10 mouse cellular contexts compared by ENCODE assay signal in the genomic region with DNA sequence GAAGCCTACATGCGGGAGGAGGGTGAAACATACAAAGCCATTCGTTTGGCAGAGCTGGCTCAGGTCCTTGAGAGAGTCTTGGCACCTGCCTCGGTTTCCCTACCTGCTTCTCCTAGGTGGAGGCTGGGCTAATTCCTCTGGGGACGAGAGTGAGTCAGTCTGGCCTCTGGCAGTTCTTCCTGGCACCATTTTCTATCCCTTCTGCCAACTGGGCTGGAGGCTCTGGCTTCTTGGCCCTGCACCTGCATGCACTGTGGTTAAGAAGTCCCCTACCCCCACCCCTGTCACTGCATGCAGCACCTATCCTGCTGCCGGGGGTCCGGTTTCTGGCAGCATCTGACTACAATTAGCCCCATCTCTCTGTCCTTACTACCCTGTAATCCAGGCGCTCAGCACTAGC. TPM values are rescaled to one million over a fixed set of nuclear protein-coding genes. Genes with fewer than 3 reads are reported as not detected.
DNase-seq lines count a peak whose midpoint lies in the region; ATAC-seq and TF ChIP-seq lines count a peak whose summit lies in the region.
"Had no signal": no experiment of that assay in that cellular context is flagged by ENCODE, and none has a peak within 500 bp of the region (broad histone marks: within the 10 kb centered on the region; RNA-seq: fewer than 3 reads in every experiment).

No protein-coding gene starts in this region.

- H3K27me3 ChIP-seq in heart, adult 2 months (ENCODE audit: control insufficient read depth, insufficient read depth, low read length), result no peaks in the 10 kb centered on the region
- peaks cover 30% of the 10 kb centered on the region for H3K27me3 ChIP-seq in heart, embryonic 11.5 days (ENCODE audit: control insufficient read depth, insufficient read depth, low read length)
- no peaks in the 10 kb centered on the region for H3K27me3 ChIP-seq in hindbrain, embryonic 15.5 days

- H3K79me2 ChIP-seq in heart, adult 2 months (replicated peaks; ENCODE audit: control insufficient read depth, insufficient read depth, low read length), result no peaks in the 10 kb centered on the region

- no peak overlapping the region for H3K9ac ChIP-seq in heart, adult 2 months (ENCODE audit: low read depth, low read length)
- H3K9ac ChIP-seq in heart, embryonic 11.5 days (ENCODE audit: low read depth, low read length), result no peak overlapping the region
- no peak overlapping the region for H3K9ac ChIP-seq in hindbrain, embryonic 15.5 days
- H3K9ac ChIP-seq: liver, embryonic 14.5 days; stomach, embryonic 15.5 days had no signal

- TF ChIP-seq EP300 in heart, adult 2 months (IDR thresholded peaks at IDR 0.05; ENCODE audit: insufficient read depth, low read depth, low read length), result no peak

- WGBS in heart, adult 2 months, result 57% methylated on average over 7 of the region's 7 CpGs
- WGBS in heart, embryonic 11.5 days (ENCODE audit: insufficient replicate concordance), result 74% methylated on average over 7 of the region's 7 CpGs
- 54% methylated on average over 7 of the region's 7 CpGs for WGBS in hindbrain, embryonic 15.5 days

- TF ChIP-seq POLR2A in heart, adult 2 months (IDR thresholded peaks at IDR 0.05; ENCODE audit: insufficient read depth, low read depth, low read length), result no peak

- ATAC-seq in heart, embryonic 11.5 days (replicated peaks; ENCODE audit: insufficient number of reproducible peaks, low FRiP score, low TSS enrichment), result no peak
- no peak for ATAC-seq in hindbrain, embryonic 15.5 days (ENCODE audit: low FRiP score, low read depth)
- ATAC-seq in megakaryocyte progenitor cell, adult 5-6 weeks (replicated peaks; ENCODE audit: poor library complexity), result no peak

- H3K4me3 ChIP-seq in heart, adult 2 months, result no peak overlapping the region
- no peak overlapping the region for H3K4me3 ChIP-seq in heart, embryonic 11.5 days (ENCODE audit: low read depth, low read length)
- no peak overlapping the region for H3K4me3 ChIP-seq in hindbrain, embryonic 15.5 days
- H3K4me3 ChIP-seq: stomach, embryonic 15.5 days had no signal

- TF ChIP-seq CTCF in heart, adult 2 months (IDR thresholded peaks at IDR 0.05), result no peak

- H3K27ac ChIP-seq in heart, adult 2 months, result peak overlapping the region; percentile 45; the same call in 1 of the 2 replicates
- no peak overlapping the region for H3K27ac ChIP-seq in heart, embryonic 11.5 days (ENCODE audit: low read depth, low read length)
- H3K27ac ChIP-seq in hindbrain, embryonic 15.5 days (replicated peaks), result peak overlapping the region; percentile 41
- H3K27ac ChIP-seq: liver, embryonic 14.5 days; stomach, embryonic 15.5 days had no signal

- H3K4me1 ChIP-seq in heart, adult 2 months (ENCODE audit: control insufficient read depth, insufficient read depth, low read length), result no peaks in the 10 kb centered on the region; the same call in 1 of the 2 replicates
- H3K4me1 ChIP-seq in heart, embryonic 11.5 days (ENCODE audit: control insufficient read depth, insufficient read depth, low read length), result peaks cover 24% of the 10 kb centered on the region
- H3K4me1 ChIP-seq in hindbrain, embryonic 15.5 days (replicated peaks), result peaks cover 90% of the 10 kb centered on the region

- no peak overlapping the region for H3K4me2 ChIP-seq in heart, embryonic 11.5 days
- H3K4me2 ChIP-seq in hindbrain, embryonic 15.5 days, result peak overlapping the region; percentile 40
- H3K4me2 ChIP-seq: stomach, embryonic 15.5 days had no signal

- intact Hi-C loops in heart, adult 2 months (cut with DNase I), result no loop called here

- peak in 1 of 2 experiments; percentile 66 for DNase-seq in heart, adult 2 months
- peak; percentile 61 for DNase-seq in NIH3T3 (ENCODE audit: low read depth)
- peak; percentile 59 to 78 for DNase-seq in cerebellum, postnatal 25 days
- no peak for DNase-seq in kidney, postnatal 25 days
- DNase-seq in right cerebral cortex, postnatal 36 days (ENCODE audit: low spot score in 2 of 2), result no peak

- H3K9me3 ChIP-seq in heart, embryonic 11.5 days (replicated peaks; ENCODE audit: control insufficient read depth, low read length), result no peaks in the 10 kb centered on the region
- no peaks in the 10 kb centered on the region for H3K9me3 ChIP-seq in hindbrain, embryonic 15.5 days
- H3K9me3 ChIP-seq: stomach, embryonic 15.5 days had no signal

- H3K36me3 ChIP-seq in heart, adult 2 months (ENCODE audit: control insufficient read depth, insufficient read depth, low read length), result no peaks in the 10 kb centered on the region
- no peaks in the 10 kb centered on the region for H3K36me3 ChIP-seq in heart, embryonic 11.5 days (ENCODE audit: control insufficient read depth, insufficient read depth, low read length)
- H3K36me3 ChIP-seq in hindbrain, embryonic 15.5 days, result no peaks in the 10 kb centered on the region
- H3K36me3 ChIP-seq: stomach, embryonic 15.5 days had no signal

RNA-seq across cellular contexts. Expression of gene Fam222a, which starts 7.7 kb away (rescaled TPM):
- 1 to 10 TPM; 2.1 to 5.0 TPM for total RNA-seq in heart, adult 2 months (2021)
- polyA plus RNA-seq in heart, adult 2 months (2012; rRNA removed), result 2.0 and 2.8 TPM in 2 replicates
- 0.55 and 0.79 TPM in 2 replicates for polyA plus RNA-seq in heart, embryonic 11.5 days (2014; fragmentation: Nextera tagmentation; extraction: Ambion mirVana)
- 6.6 and 8.3 TPM in 2 replicates for polyA plus RNA-seq in hindbrain, embryonic 15.5 days (2015; fragmentation: Nextera tagmentation; extraction: Ambion mirVana)
- 0.47 and 0.88 TPM in 2 replicates for total RNA-seq in megakaryocyte progenitor cell, adult 5-6 weeks (2015)
- 0.04 TPM in 1 of 2 replicates, not detected in the other for total RNA-seq in megakaryocyte progenitor cell, adult 5-6 weeks (2017)

Comparison
In these comparisons a context has a peak if more than half of its experiments do, and no peak if none do; other contexts are left out.
1. DNase-seq: peak in NIH3T3 (single experiment) and cerebellum, postnatal 25 days (2 of 2); none in kidney, postnatal 25 days (0 of 2) and right cerebral cortex, postnatal 36 days (0 of 2).